Mouse (Mus musculus): ENCODE measurements around the gene Srgap3.

DNA sequence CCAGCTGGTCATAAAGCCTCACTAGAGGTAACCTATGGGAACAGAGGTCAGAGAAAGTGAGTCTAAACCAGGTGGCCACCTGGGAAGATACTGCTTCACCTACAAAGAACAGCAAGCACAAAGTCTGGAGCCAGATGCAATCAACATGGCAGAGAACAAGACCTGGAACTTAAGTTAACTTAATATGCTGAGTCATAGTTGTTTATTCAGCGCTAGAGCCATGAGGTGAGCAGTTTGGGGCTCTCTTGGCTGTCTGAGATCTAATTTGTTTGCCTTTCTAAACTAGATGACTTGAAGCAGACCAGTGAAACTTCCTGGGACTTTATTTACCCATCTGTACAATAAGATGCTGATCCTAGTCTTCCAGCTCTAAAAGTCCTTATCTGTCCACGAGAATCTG is 263.0 kb downstream of the Srgap3 start:
- TF ChIP-seq CTCF (IDR thresholded peaks at IDR 0.05; ENCODE audit: low read depth) (no peak), EP300 (IDR thresholded peaks at IDR 0.05; ENCODE audit: low read depth) (no peak)

Measured in liver, postnatal 0 days (tissue).